Mouse (Mus musculus) urinary bladder, postnatal 4 days (tissue): ENCODE measurements around the gene Fggy.

Experiments used
- DNase-seq, 2 experiments: peaks; one replicate each; pipeline ENCODE4 v3.0.0; 2021 to 2022; ENCODE audit warnings: low spot score in 2 of 2

Gene Fggy

GRCm38 (mm10) chr4:95900815-95901214 is 343.5 kb downstream of the Fggy start:
- no peak for DNase-seq

GRCm38 (mm10) chr4:95906141-95906540 is 348.8 kb downstream of the Fggy start:
- no peak for DNase-seq

- no peak for DNase-seq
Measured at GRCm38 (mm10) chr4:95909689-95910654, 352.7 kb downstream of the Fggy start.

GRCm38 (mm10) chr4:95913026-95913425 is 355.7 kb downstream of the Fggy start:
- DNase-seq: no peak

GRCm38 (mm10) chr4:95915628-95916579 is 358.6 kb downstream of the Fggy start:
- no peak for DNase-seq

- no peak for DNase-seq
Measured at GRCm38 (mm10) chr4:95917703-95918102, 360.4 kb downstream of the Fggy start.

- DNase-seq: no peak
Measured at GRCm38 (mm10) chr4:95920448-95920847, 363.1 kb downstream of the Fggy start.

- DNase-seq: peak; percentile 51 to 70
Measured at GRCm38 (mm10) chr4:95924210-95925184, 367.2 kb downstream of the Fggy start.

- DNase-seq: no peak
Measured at GRCm38 (mm10) chr4:95928846-95929245, 371.5 kb downstream of the Fggy start.

- no peak for DNase-seq
Measured at GRCm38 (mm10) chr4:95929936-95930335, 372.6 kb downstream of the Fggy start.

GRCm38 (mm10) chr4:95931331-95931730 is 374.0 kb downstream of the Fggy start:
- no peak for DNase-seq

- DNase-seq: no peak
Measured at GRCm38 (mm10) chr4:95933801-95934356, 376.6 kb downstream of the Fggy start.

GRCm38 (mm10) chr4:95934384-95935035 is 377.2 kb downstream of the Fggy start:
- DNase-seq: no peak

GRCm38 (mm10) chr4:95938701-95939100 is 381.4 kb downstream of the Fggy start:
- no peak for DNase-seq

- DNase-seq: no peak
Measured at GRCm38 (mm10) chr4:95947896-95948295, 390.6 kb downstream of the Fggy start.

GRCm38 (mm10) chr4:95953328-95953727 is 396.0 kb downstream of the Fggy start:
- DNase-seq: no peak

- peak; percentile 87 to 92 for DNase-seq
Measured at GRCm38 (mm10) chr4:95966928-95967724, 409.8 kb downstream of the Fggy start, which contains the start of gene Hook1. TSS of gene Hook1 (plus strand) at chr4:95967240.
